Mouse (Mus musculus) left cerebral cortex, adult 9 months (tissue): ENCODE measurements around the gene Scamp5.

Source experiments
- DNase-seq, 2 experiments: peaks; one replicate each; pipeline ENCODE4 v3.0.0; 2022; ENCODE audit warnings: low spot score in 2 of 2

Scamp5 gene

GRCm38 (mm10) chr9:57467896-57468549, at the start of gene Scamp5:
TSS of gene Scamp5 (minus strand) at chr9:57468060.
- peak; percentile 77 to 91 for DNase-seq

DNA sequence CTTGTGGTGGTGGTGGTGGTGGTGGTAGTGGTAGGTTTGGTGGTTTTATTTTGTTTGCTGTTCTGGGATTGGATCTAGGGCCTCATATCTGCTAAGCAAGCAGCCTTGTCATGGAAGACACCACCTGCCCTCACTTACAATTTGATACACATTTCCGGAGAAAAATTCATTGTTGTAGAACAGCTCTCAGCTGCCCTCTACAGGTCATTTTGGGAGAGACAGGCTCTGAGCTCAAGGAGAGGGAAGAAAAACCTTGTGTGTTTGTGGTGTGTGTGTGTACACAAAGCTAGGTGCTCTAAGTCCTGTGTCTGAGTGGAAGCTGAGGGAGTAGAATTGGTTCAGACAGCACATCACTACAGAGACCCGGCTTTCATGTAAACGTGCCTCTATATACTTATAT, 49.3 kb upstream of the Scamp5 start:
- peak in 1 of 2 experiments; percentile 74 for DNase-seq

DNA sequence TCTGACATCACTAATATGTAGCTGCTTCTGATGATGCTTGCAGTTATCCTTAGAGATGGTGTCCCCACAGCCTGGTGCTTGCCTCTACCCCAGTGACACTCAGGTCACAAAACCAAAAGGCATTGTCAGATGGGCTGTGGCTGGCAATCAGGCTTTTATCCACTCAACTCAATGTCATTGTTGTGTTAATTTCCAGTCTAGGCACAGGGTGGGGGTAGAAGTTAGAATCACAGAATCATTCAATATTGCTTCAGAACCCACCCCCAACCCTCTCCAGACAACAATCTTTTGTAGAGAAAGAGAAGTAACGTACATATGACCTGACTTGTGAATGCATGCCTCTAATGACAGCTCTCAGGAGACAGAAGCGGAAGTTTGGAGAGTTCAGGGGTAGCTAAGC, 42.7 kb upstream of the Scamp5 start:
- DNase-seq: no peak

DNA sequence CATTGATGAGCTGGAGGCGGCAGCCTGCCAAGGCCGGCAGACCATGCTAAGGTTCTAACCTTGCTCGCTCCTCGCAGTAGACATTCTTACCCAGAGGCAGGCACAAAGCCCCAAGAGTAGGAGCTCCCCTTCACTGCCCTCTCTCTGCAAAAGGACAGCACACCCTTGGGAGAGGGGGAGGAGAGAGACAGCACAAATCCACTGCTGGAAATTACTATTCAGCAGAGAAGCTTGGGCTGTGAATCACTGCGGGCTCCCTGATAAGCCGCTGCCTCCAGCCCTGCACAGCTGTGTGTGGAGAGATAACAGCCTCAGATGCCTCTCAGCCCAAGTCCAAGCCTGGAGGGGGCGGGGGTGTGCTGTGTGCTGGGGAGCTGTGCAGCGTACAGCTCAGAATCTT, 37.8 kb upstream of the Scamp5 start:
- DNase-seq: peak in 1 of 2 experiments; percentile 60

- DNase-seq: no peak
Measured at GRCm38 (mm10) chr9:57504891-57505290, 37.0 kb upstream of the Scamp5 start.

DNA sequence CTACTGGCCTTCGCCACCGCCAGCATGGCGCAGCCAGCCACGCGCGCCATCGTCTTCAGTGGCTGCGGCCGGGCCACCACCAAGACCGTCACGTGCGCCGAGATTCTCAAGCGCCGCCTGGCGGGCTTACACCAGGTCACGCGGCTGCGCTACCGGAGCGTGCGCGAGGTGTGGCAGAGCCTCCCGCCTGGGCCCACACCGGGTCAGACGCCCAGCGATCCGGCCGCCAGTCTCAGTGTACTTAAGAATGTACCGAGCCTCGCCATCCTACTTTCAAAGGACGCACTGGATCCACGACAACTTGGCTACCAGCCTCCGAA, 36.5 kb upstream of the Scamp5 start:
- DNase-seq: peak in 1 of 2 experiments; percentile 54

- DNase-seq: peak in 1 of 2 experiments; percentile 54
Measured at GRCm38 (mm10) chr9:57503622-57504380, 35.9 kb upstream of the Scamp5 start, which contains the start of gene Rpp25. TSS of gene Rpp25 (plus strand) at chr9:57504026.

GRCm38 (mm10) chr9:57502911-57503621, 35.2 kb upstream of the Scamp5 start:
- DNase-seq: peak in 1 of 2 experiments; percentile 52

DNA sequence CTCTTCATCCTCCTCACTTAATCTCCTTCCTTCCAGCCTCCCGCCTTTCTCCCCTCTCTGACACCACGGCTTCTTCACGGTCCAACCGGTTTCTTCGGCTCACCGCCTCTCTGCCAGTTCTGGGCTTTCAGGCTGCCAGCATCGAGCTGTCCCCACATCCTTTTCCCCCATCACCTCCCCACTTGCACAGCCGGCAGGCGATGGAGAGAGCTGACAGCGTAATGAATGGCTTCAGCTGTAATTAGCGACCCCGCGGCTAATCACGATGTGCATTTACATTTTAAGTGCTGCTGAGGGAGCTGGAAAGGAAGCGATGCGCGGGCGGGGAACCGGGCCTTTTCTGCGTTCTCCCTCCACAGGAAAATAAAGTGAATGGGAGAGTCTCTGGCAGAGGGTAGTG, 34.0 kb upstream of the Scamp5 start:
- DNase-seq: peak in 1 of 2 experiments; percentile 46

GRCm38 (mm10) chr9:57501452-57501851, 33.6 kb upstream of the Scamp5 start:
- DNase-seq: peak in 1 of 2 experiments; percentile 45

DNA sequence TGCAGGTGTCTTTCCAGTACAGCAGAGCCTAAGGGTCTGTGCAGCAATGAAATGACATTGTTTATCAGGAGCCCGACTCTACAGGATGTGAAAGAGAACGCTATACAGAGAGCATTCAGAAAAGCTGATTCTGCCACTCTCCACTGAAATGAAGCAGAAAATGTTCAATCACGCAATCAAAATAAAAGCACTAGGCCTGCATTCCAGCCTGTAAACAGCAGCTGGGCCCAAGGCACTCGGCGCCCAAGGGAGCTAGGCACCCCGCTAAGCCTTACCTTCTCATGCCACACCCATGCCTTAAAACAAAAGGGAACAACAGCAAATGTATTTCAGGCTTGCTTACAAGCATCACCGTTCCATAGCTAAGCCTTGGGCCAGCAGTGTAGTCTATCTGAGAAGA, 30.7 kb upstream of the Scamp5 start:
- DNase-seq: no peak

DNA sequence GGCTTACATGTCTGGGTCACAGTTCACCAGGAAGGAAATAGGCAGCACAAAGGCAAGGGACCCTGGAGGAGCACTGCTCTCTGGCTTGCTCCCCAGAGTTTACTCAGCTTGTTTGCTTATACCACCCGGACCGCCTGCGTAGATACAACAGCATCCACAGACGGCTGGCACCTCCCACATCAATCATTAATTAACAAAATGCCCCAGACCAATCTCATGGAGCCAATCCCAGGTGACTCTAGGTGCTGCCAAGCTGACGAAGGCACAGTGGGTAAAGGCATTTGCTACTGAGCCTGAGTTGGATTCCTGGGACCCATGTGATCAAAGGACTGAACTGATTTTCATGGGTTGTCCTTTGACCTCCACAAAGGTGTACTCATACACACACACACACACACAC, 29.4 kb upstream of the Scamp5 start:
- DNase-seq: no peak

GRCm38 (mm10) chr9:57494970-57495369, 27.1 kb upstream of the Scamp5 start:
- no peak for DNase-seq

GRCm38 (mm10) chr9:57493532-57493931, 25.7 kb upstream of the Scamp5 start:
- no peak for DNase-seq

DNA sequence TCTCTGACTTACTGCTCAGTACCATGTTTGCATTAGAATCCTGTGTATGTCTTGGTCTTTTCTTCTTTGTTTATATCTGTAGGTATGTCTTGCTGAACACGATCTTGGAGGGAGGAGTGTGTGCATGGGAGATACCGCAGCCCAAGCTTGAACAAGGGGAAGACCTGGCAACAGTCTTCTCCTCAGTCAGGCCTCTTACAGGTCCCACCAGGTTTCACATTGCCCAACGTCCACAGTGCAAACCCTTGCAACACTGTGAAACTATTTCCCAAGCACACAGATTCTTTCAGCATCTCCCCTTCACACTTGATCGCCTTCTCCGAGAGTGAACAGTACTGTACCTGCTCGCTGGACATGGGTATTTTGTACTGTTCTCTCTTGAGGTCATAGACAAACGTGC, 19.9 kb upstream of the Scamp5 start:
- no peak for DNase-seq

GRCm38 (mm10) chr9:57485774-57486173, 17.9 kb upstream of the Scamp5 start:
- DNase-seq: peak; percentile 66 to 89

- peak; percentile 66 to 73 for DNase-seq
Measured at GRCm38 (mm10) chr9:57468914-57469313, 1.1 kb upstream of the Scamp5 start.

GRCm38 (mm10) chr9:57467271-57467771, 539 bp downstream of the Scamp5 start:
- peak; percentile 33 to 55 for DNase-seq

GRCm38 (mm10) chr9:57466101-57466500, 1.8 kb downstream of the Scamp5 start:
- DNase-seq: no peak

DNA sequence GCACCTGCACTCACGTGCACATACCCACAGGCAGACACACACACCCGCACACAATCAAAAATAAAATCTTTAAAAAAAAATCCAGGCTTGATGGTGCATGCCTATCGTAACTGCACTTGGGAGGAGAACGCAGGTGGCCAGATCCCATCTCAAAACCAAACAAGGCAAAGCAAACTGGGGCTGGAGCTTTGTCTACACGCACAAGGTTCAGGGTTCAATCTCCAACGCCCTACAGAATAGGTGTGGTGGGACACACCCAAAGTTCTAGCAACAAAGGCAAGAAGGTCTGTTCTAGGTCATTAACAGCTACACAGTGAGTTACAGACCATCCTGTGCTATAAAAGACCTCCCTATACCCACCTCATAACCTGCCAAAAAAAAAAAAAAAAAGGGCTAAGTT, 5.0 kb downstream of the Scamp5 start:
- DNase-seq: no peak

DNA sequence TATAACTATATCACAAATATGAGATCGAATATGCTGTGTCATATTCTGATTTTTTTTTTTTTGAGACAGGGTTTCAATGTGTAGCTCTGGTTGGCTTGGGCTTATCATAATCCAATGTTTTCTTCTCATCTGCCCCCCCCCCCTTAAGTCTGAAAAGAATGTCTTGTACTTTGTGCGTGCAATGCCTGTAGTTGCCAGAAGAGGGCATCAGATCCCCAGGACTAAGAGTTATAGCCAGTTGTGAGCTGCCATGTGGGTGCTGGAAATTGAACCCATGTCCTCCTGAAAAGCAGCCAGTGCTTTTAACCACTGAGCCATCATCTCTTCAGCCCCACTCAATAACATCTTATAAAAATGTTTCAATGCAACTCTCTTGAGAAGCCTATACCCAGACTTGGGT, 8.2 kb downstream of the Scamp5 start:
- no peak for DNase-seq

DNA sequence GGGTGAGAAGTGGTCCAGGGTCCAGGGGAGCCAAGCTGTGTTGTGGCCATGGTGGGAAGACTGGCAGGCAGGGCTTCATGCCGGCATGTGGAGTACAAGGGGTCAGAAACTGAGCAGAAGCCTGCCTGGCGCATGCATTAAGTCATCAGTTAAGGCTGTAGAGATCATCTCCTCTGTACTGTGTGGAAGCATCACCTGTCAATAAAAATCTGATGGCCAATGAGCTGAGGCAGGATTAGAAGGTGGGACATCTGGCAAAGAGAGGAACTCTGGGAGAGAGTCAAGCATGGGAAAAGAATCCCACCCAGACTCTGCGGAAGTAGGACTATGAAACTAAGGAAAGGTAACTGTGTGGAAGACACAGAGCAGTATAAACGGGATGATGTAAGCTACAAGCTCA, 14.3 kb downstream of the Scamp5 start:
- DNase-seq: no peak
